Mouse (Mus musculus) erythroblast, embryonic 14.5 days (primary cell): Measurements from ENCODE around the gene Duoxa1. TPM values are rescaled to one million over a fixed set of nuclear protein-coding genes. Genes with fewer than 3 reads are reported as not detected.

ENCODE experiments used
- H3K27me3 ChIP-seq: 2 replicates; pipeline ENCODE4 v1.6.1; 2012; ENCODE audit warnings: inconsistent platforms; ENCODE audit not compliant: control insufficient read depth
- H3K36me3 ChIP-seq: 2 replicates; pipeline ENCODE4 v1.6.1; 2012; ENCODE audit warnings: mild to moderate bottlenecking, inconsistent platforms; ENCODE audit not compliant: control insufficient read depth
- H3K4me1 ChIP-seq: 2 replicates; pipeline ENCODE4 v1.6.1; 2012; ENCODE audit warnings: inconsistent platforms; ENCODE audit not compliant: control insufficient read depth
- H3K4me3 ChIP-seq: replicated peaks from 2 replicates; pipeline ENCODE3; 2012; ENCODE audit warnings: moderate library complexity, mild to moderate bottlenecking, inconsistent platforms
- H3K9me3 ChIP-seq: 2 replicates; pipeline ENCODE4 v1.6.1; 2012; ENCODE audit warnings: low read length, inconsistent platforms, mixed read lengths; ENCODE audit not compliant: control insufficient read depth
- GATA1 ChIP-seq: IDR thresholded peaks from 2 replicates; pipeline ENCODE4 v1.6.1; 2012; ENCODE audit warnings: low read length, inconsistent platforms, mixed read lengths
- TAL1 ChIP-seq: IDR thresholded peaks from 3 replicates; pipeline ENCODE4 v1.6.1; 2012; ENCODE audit warnings: low read length, inconsistent platforms, mixed read lengths
- polyA plus RNA-seq: library from polyadenylated mRNA; stranded (reverse); fragments of >175 nt; gene quantifications from 2 replicates; pipeline ENCODE4 v1.2.3, GENCODE M21; 2012

Duoxa1 gene
- not detected in 2 replicates for polyA plus RNA-seq

DNA sequence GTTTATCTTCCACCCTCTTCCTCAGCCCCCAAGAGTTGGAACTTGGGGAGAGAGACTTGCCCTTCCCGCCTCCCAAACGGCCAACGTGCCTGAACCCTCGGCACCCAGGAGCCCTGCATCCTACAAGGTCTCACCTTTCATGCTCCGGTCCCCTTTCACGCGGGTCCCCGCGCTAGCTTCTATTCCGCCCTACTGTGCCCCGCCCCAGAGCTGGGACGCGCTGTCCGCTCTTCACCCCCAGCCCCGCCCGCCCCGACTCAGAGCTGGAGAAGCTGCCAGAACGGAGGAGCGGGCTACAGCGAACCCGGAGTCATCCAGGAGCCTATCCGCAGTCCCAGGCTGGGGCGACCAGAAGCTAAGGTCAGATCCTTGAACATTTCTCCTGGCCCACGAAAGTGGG, at the start of gene Duoxa1:
Duoxa1 (minus strand) TSS at position 195 of the 400 bp plus-strand sequence.
- TF ChIP-seq GATA1 (no peak), TAL1 (no peak)

GRCm38 (mm10) chr2:122362622-122363523, 49.3 kb upstream of the Duoxa1 start:
- no peaks in the 10 kb centered on the region for H3K27me3 ChIP-seq
- H3K36me3 ChIP-seq = peaks cover 64% of the 10 kb centered on the region
- peaks cover 62% of the 10 kb centered on the region for H3K4me1 ChIP-seq
- no peak overlapping the region for H3K4me3 ChIP-seq
- no peak for TF ChIP-seq TAL1
- no peak for TF ChIP-seq GATA1
- H3K9me3 ChIP-seq = no peaks in the 10 kb centered on the region

More for the DNA sequence above, at the start of gene Duoxa1:
- H3K4me1 ChIP-seq = no peaks in the 10 kb centered on the region
- H3K27me3 ChIP-seq = peaks cover 71% of the 10 kb centered on the region
- H3K36me3 ChIP-seq = no peaks in the 10 kb centered on the region
- H3K4me3 ChIP-seq = no peak within 1 kb of the TSS
- H3K9me3 ChIP-seq = no peaks in the 10 kb centered on the region

GRCm38 (mm10) chr2:122361868-122362621, 48.5 kb upstream of the Duoxa1 start:
- Histone ChIP-seq H3K36me3 (peaks cover 69% of the 10 kb centered on the region), H3K27me3 (no peaks in the 10 kb centered on the region), H3K9me3 (no peaks in the 10 kb centered on the region), H3K4me3 (no peak overlapping the region), H3K4me1 (peaks cover 54% of the 10 kb centered on the region)
- TF ChIP-seq GATA1 = no peak
- no peak for TF ChIP-seq TAL1

GRCm38 (mm10) chr2:122361181-122361580, 47.7 kb upstream of the Duoxa1 start:
- Histone ChIP-seq H3K4me1 (peaks cover 47% of the 10 kb centered on the region), H3K4me3 (no peak overlapping the region), H3K36me3 (peaks cover 71% of the 10 kb centered on the region), H3K27me3 (no peaks in the 10 kb centered on the region), H3K9me3 (no peaks in the 10 kb centered on the region)
- TF ChIP-seq GATA1 = no peak
- no peak for TF ChIP-seq TAL1

- Histone ChIP-seq H3K36me3 (peaks cover 74% of the 10 kb centered on the region), H3K9me3 (no peaks in the 10 kb centered on the region), H3K27me3 (no peaks in the 10 kb centered on the region), H3K4me3 (no peak overlapping the region), H3K4me1 (peaks cover 40% of the 10 kb centered on the region)
- TF ChIP-seq GATA1 (no peak), TAL1 (no peak)
Measured at GRCm38 (mm10) chr2:122360310-122360709, 46.8 kb upstream of the Duoxa1 start.

DNA sequence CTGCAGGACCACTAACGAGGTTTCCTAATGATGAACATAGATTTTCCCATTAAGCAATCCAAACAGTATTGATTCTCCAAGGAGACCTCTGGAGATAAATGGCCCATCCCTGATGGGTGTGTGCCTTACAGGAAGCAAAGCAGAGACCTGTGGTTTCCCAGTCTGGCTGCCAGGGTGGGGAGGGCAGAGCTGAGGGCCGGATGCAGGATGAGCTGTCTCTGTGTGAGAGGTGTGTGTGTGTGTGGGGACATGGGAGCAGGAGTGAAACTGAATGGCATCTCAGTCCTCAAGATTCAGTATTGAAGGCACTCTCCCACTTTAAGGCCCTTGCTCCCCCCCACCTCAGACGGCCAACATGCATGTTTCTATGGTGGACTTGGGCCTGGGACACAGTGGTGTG, 42.7 kb upstream of the Duoxa1 start:
- H3K9me3 ChIP-seq = no peaks in the 10 kb centered on the region
- H3K4me1 ChIP-seq = peaks cover 9% of the 10 kb centered on the region; the same call in 1 of the 2 replicates
- no peak overlapping the region for H3K4me3 ChIP-seq
- peaks cover 73% of the 10 kb centered on the region for H3K36me3 ChIP-seq
- H3K27me3 ChIP-seq = no peaks in the 10 kb centered on the region
- no peak for TF ChIP-seq TAL1
- TF ChIP-seq GATA1 = no peak

DNA sequence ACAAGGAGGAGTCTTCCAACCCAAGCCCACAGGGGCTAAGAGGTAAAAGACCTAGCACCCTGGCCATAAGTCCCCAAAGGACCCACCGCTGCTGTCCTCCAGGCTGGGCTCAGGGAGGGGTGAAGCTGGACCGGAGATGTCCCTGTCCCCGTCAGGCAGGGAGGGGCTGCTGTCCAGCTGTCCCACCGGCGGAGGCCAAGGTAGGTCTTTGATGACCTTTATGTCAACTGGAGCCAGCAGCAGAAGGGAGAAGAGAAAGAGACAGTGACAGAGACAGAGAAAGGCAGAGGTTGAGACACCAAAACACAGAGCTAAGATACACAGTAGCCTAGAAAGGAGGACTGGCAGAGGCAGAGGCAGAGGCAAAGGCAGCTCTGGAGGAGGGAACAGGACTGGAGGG, 41.9 kb upstream of the Duoxa1 start:
- TF ChIP-seq GATA1 (no peak), TAL1 (no peak)
- Histone ChIP-seq H3K36me3 (peaks cover 74% of the 10 kb centered on the region), H3K9me3 (no peaks in the 10 kb centered on the region), H3K4me3 (no peak overlapping the region), H3K27me3 (no peaks in the 10 kb centered on the region), H3K4me1 (peaks cover 10% of the 10 kb centered on the region)

GRCm38 (mm10) chr2:122354191-122354929, 40.8 kb upstream of the Duoxa1 start:
- Histone ChIP-seq H3K36me3 (peaks cover 72% of the 10 kb centered on the region), H3K4me3 (no peak overlapping the region), H3K9me3 (no peaks in the 10 kb centered on the region), H3K27me3 (no peaks in the 10 kb centered on the region), H3K4me1 (peaks cover 18% of the 10 kb centered on the region)
- TF ChIP-seq TAL1 (no peak), GATA1 (no peak)

DNA sequence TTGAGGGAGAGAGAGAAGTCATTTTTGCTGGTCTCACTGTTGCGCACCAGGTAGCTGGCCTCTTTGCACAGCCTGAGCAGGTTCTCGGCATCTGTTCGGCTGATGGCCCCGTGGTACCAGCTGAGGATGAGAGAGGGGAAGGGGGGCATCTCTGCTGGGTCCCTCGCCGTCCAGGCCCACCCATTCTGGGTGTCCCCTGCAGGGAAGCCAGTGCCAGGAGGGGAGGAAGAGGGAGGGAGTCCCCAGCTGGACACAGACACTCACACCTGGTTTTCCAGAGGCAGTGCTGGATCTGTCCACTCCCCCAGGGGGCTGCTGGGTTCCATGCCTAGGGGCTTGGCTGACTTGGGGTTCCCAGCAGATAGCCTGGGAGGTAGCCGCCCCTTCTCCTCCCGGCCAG, 40.2 kb upstream of the Duoxa1 start:
- TF ChIP-seq TAL1 = no peak
- TF ChIP-seq GATA1 = no peak
- peaks cover 23% of the 10 kb centered on the region for H3K4me1 ChIP-seq
- H3K27me3 ChIP-seq = no peaks in the 10 kb centered on the region

More for the DNA sequence above, 40.2 kb upstream of the Duoxa1 start:
- Histone ChIP-seq H3K4me3 (no peak overlapping the region), H3K9me3 (no peaks in the 10 kb centered on the region), H3K36me3 (peaks cover 66% of the 10 kb centered on the region)
